Mouse (Mus musculus) kidney, embryonic 14.5 days (tissue): ENCODE data around the gene Gclm. TPM values are rescaled to one million over a fixed set of nuclear protein-coding genes. Genes with fewer than 3 reads are reported as not detected.
"Not testable (repeated sequence)": the region's sequence is repeated elsewhere in the genome, so short reads cannot be mapped to it uniquely, and the experiment has no call there.

Experiments used
- ATAC-seq: fragments of 200-750 bp; cut with Nextera tagmentation; 2 replicates; pipeline ENCODE4 v1.8.0; 2017; ENCODE audit warnings: moderate number of reproducible peaks, mild to moderate bottlenecking, moderate TSS enrichment, moderate library complexity; ENCODE audit not compliant: low FRiP score, low TSS enrichment
- H3K27ac ChIP-seq: fragments of 300-500 bp; sonication (generic); 2 replicates; pipeline ENCODE4 v1.5.1; 2014; ENCODE audit warnings: low read depth, mild to moderate bottlenecking, low read length, moderate library complexity, mixed read lengths
- H3K27me3 ChIP-seq: fragments of 300-500 bp; sonication (generic); 2 replicates; pipeline ENCODE4 v1.6.1; 2014; ENCODE audit warnings: mild to moderate bottlenecking, low read length; ENCODE audit not compliant: control insufficient read depth, insufficient read depth
- H3K36me3 ChIP-seq: fragments of 300-500 bp; sonication (generic); 2 replicates; pipeline ENCODE4 v1.6.1; 2014; ENCODE audit warnings: low read length, mixed read lengths; ENCODE audit not compliant: control insufficient read depth, insufficient read depth
- H3K4me1 ChIP-seq: fragments of 300-500 bp; sonication (generic); 2 replicates; pipeline ENCODE4 v1.6.1; 2014; ENCODE audit warnings: low read length, mixed read lengths; ENCODE audit not compliant: control insufficient read depth, insufficient read depth
- H3K4me2 ChIP-seq: fragments of 300-500 bp; sonication (generic); replicated peaks from 2 replicates; pipeline ENCODE4 v1.6.1; 2014; ENCODE audit warnings: low read depth, mild to moderate bottlenecking, low read length
- H3K4me3 ChIP-seq: fragments of 300-500 bp; sonication (generic); 2 replicates; pipeline ENCODE4 v1.5.1; 2014; ENCODE audit warnings: mild to moderate bottlenecking, low read length
- H3K9ac ChIP-seq: fragments of 300-500 bp; sonication (generic); 2 replicates; pipeline ENCODE4 v1.6.1; 2014; ENCODE audit warnings: low read depth, mild to moderate bottlenecking, low read length, moderate library complexity
- H3K9me3 ChIP-seq: fragments of 300-500 bp; sonication (generic); 2 replicates; pipeline ENCODE4 v1.6.1; 2016; ENCODE audit warnings: low read length; ENCODE audit not compliant: control insufficient read depth
- WGBS: fragments of 180-500 bp; shearing (Covaris S2); extraction: QIAGEN DNeasy Blood & Tissue Kit; methylation state at CpG from one replicate; pipeline ENCODE4 v1.1.7; 2014; 5-methylcytosine and 5-hydroxymethylcytosine counted together
- polyA plus RNA-seq: library from polyadenylated mRNA; unstranded; fragments of >200 nt; fragmentation: Nextera tagmentation; extraction: Ambion mirVana; gene quantifications from 2 replicates; pipeline ENCODE4 v1.2.1, GENCODE M21; 2014

The Gclm gene
- polyA plus RNA-seq, 1 experiment from 2014 or later: 76.2 TPM

GRCm38 (mm10) chr3:122246406-122246805 is 1.0 kb downstream of the Gclm start:
- Histone ChIP-seq H3K9me3 (no peaks in the 10 kb centered on the region), H3K4me2 (peak overlapping the region; percentile 82), H3K27me3 (no peaks in the 10 kb centered on the region), H3K27ac (no peak overlapping the region), H3K4me3 (peak overlapping the region; percentile 88), H3K9ac (peak overlapping the region; percentile 89; the same call in 1 of the 2 replicates), H3K36me3 (no peaks in the 10 kb centered on the region), H3K4me1 (peaks cover 11% of the 10 kb centered on the region)
- 36% methylated on average over 6 of the region's 6 CpGs for WGBS
- ATAC-seq: no peak

DNA sequence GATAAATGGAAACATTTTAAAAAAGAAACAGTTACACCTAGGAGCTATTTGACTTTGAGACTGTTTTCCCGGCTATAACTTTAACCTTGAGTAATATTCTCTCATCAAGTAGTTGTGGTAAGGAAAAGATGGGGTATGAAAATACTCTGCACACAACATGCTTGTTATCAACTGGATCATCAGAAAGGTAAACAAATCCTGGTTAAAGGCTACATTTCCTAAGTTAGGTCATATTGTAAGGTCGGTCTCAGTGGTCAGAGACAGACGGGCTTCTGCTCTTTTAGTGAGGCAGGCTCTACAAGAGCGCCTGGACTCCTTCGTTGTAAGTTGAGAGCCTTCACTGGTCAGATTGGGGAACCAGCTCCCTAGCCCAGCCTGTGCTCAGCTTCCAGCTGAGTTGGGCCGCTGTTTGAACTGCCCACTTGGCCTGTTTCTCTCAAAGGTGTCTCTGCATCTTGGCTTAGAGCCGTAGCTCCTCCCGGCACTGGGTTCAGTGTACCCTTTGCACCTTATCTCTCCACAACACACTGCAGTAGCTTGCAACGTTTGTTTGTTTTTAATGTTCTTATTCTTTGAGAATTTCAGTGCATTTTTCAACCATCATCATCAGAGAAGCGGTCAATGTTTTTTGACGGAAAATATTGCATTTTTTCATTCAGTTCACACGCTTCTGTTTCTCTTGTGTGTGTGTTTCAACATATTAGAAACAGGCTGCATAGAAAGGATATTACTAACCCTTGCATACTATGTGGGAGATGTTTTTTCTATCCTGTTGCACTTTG is 1.8 kb downstream of the Gclm start:
- Histone ChIP-seq H3K4me1 (peaks cover 11% of the 10 kb centered on the region), H3K9me3 (no peaks in the 10 kb centered on the region), H3K27ac (no peak overlapping the region), H3K4me2 (peak overlapping the region; percentile 82; the same call in 1 of the 2 replicates), H3K27me3 (no peaks in the 10 kb centered on the region), H3K36me3 (no peaks in the 10 kb centered on the region), H3K4me3 (peak overlapping the region; percentile 88; the same call in 1 of the 2 replicates), H3K9ac (0 out of 2 replicates have a peak overlapping the region, but pooled peaks have one; percentile 0)
- ATAC-seq: no peak
- 65% methylated on average over 12 of the region's 12 CpGs for WGBS

- Histone ChIP-seq H3K4me3 (no peak overlapping the region), H3K9me3 (no peaks in the 10 kb centered on the region), H3K27ac (no peak overlapping the region), H3K4me2 (peak overlapping the region; percentile 9; the same call in 1 of the 2 replicates), H3K4me1 (peaks cover 11% of the 10 kb centered on the region), H3K9ac (0 out of 2 replicates have a peak overlapping the region, but pooled peaks have one; percentile 0), H3K27me3 (no peaks in the 10 kb centered on the region), H3K36me3 (no peaks in the 10 kb centered on the region)
- WGBS: 95% methylated on average over 2 of the region's 2 CpGs
- no peak for ATAC-seq
Measured at GRCm38 (mm10) chr3:122247768-122248100, 2.4 kb downstream of the Gclm start.

DNA sequence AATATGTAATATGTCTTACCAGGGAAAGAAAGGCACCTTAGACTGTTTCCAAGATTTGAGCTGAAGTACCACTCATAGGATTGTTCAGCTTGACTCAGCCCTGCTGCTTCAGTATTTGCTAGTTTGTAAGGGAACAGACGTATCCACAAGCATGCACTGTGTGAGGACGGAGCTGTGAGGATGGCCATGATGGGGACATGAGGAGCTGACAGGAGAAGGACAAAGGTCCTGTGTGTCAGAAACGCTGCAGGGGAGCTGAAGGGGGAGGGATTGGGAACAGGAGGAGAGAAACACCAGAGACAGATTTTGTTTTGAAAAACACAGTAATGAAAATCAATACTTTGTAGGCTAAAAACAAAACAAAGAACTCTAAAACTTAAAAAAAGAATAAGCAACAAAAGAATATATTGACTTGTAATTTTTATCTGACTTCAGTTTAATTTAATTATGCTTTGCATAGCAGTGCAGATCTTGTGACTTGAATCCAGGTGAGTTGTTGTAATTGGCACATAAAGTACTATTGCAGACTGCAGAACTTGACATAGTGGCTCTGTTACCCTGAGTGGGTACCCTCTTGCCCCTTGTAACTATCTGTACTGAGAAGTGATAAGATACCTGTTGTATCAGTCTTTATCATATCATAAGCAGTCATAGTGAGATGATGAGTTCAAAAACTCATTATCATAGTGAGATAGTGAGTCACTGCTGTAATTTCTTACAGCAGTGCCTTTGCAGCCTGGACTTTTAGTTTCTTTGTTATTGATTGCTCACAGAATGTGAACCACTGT is 7.3 kb downstream of the Gclm start:
- 66% methylated on average over 3 of the region's 3 CpGs for WGBS
- Histone ChIP-seq H3K36me3 (no peaks in the 10 kb centered on the region), H3K4me3 (no peak overlapping the region), H3K9ac (no peak overlapping the region), H3K9me3 (no peaks in the 10 kb centered on the region), H3K4me2 (no peak overlapping the region), H3K27me3 (no peaks in the 10 kb centered on the region), H3K4me1 (no peaks in the 10 kb centered on the region), H3K27ac (no peak overlapping the region)
- ATAC-seq: no peak

GRCm38 (mm10) chr3:122254050-122254449 is 8.7 kb downstream of the Gclm start:
- 91% methylated on average over 7 of the region's 7 CpGs for WGBS
- not testable (repeated sequence) for H3K4me1 ChIP-seq, H3K9me3 ChIP-seq, H3K4me2 ChIP-seq, H3K27ac ChIP-seq, H3K9ac ChIP-seq, H3K27me3 ChIP-seq, ATAC-seq, H3K36me3 ChIP-seq, H3K4me3 ChIP-seq

- Histone ChIP-seq H3K9me3 (no peaks in the 10 kb centered on the region), H3K4me2 (no peak overlapping the region), H3K27ac (no peak overlapping the region), H3K36me3 (peaks cover under 1% of the 10 kb centered on the region; the same call in 1 of the 2 replicates), H3K9ac (no peak overlapping the region), H3K4me1 (peaks cover under 1% of the 10 kb centered on the region; the same call in 1 of the 2 replicates), H3K27me3 (no peaks in the 10 kb centered on the region), H3K4me3 (no peak overlapping the region)
- WGBS: 73% methylated on average over 5 of the region's 5 CpGs
- no peak for ATAC-seq
Measured at GRCm38 (mm10) chr3:122269986-122270385, 24.6 kb downstream of the Gclm start.

GRCm38 (mm10) chr3:122272565-122272964 is 27.2 kb downstream of the Gclm start:
- H3K4me1 ChIP-seq: peaks cover 18% of the 10 kb centered on the region; the same call in 1 of the 2 replicates
- not testable (repeated sequence) for H3K27ac ChIP-seq, H3K4me3 ChIP-seq, H3K27me3 ChIP-seq, H3K9ac ChIP-seq, H3K4me2 ChIP-seq, H3K9me3 ChIP-seq, ATAC-seq
- H3K36me3 ChIP-seq: peaks cover 25% of the 10 kb centered on the region
- WGBS: 100% methylated on average over 1 of the region's 1 CpGs

- Histone ChIP-seq H3K36me3 (peaks cover 35% of the 10 kb centered on the region), H3K9me3 (no peaks in the 10 kb centered on the region), H3K9ac (peak overlapping the region; percentile 28; the same call in 1 of the 2 replicates), H3K4me1 (peaks cover 20% of the 10 kb centered on the region; the same call in 1 of the 2 replicates), H3K4me3 (peak overlapping the region; percentile 99), H3K4me2 (peak overlapping the region; percentile 40), H3K27ac (no peak overlapping the region), H3K27me3 (no peaks in the 10 kb centered on the region)
- no peak for ATAC-seq
- WGBS: 10% methylated on average over 20 of the region's 20 CpGs
Measured at GRCm38 (mm10) chr3:122273407-122274240, 28.3 kb downstream of the Gclm start.
